Mouse (Mus musculus): ENCODE measurements around the gene Hoxc9.

The Hoxc9 gene

DNA sequence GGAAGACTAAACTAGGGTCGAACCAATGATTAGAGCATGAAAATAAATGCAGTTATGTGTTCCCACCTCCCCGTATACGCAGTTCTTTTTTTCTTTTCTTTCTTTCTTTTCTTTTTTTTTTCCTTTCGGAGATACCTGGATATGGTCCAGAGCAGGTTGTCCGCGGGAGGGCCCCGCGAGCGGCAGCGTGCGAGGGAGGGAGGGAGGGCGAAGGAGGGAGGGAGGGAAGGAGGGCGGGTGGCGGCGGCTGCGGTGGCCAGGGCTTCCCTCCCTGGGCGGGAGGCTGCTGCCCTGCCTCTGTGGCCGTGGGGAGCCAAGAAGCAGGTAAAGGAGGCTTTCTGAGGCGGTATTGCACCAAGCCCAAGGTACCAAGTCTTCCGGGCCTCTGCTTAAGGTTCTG lies at the start of gene Hoxc9:
TSS of gene Hoxc9 (plus strand) at position 269 of the 400 bp plus-strand sequence.
- TF ChIP-seq GATA4 (IDR thresholded peaks at IDR 0.05; ENCODE audit: insufficient replicate concordance, low read length) = no peak

GRCm38 (mm10) chr15:102927032-102927645 lies 49.1 kb upstream of the Hoxc9 start:
- TF ChIP-seq GATA4 (IDR thresholded peaks at IDR 0.05; ENCODE audit: insufficient replicate concordance, low read length) = no peak

GRCm38 (mm10) chr15:102931706-102932358 lies 44.4 kb upstream of the Hoxc9 start:
- no peak for TF ChIP-seq GATA4 (IDR thresholded peaks at IDR 0.05; ENCODE audit: insufficient replicate concordance, low read length)

DNA sequence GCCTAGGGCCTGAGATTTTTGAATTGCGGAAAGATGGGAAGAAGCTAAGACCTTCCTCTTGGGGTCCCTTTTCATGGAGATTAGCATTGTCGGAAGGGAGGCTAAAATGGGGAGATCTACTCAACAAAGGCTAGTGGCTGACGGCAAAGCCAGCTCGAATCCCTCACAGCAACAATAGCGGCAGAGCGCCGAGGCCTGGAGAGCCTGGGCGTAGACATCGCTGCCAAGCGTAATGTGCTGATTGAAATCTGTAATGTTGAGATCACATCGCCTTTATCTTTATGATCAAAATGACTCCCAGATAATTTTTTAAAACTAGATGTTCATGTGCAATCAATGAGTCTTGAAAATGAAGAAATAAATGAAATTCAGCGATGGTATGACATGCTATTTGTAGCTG lies 41.8 kb upstream of the Hoxc9 start:
- TF ChIP-seq GATA4 (IDR thresholded peaks at IDR 0.05; ENCODE audit: insufficient replicate concordance, low read length) = no peak

- TF ChIP-seq GATA4 (IDR thresholded peaks at IDR 0.05; ENCODE audit: insufficient replicate concordance, low read length) = no peak
Observed at GRCm38 (mm10) chr15:102934897-102935296, 41.3 kb upstream of the Hoxc9 start.

DNA sequence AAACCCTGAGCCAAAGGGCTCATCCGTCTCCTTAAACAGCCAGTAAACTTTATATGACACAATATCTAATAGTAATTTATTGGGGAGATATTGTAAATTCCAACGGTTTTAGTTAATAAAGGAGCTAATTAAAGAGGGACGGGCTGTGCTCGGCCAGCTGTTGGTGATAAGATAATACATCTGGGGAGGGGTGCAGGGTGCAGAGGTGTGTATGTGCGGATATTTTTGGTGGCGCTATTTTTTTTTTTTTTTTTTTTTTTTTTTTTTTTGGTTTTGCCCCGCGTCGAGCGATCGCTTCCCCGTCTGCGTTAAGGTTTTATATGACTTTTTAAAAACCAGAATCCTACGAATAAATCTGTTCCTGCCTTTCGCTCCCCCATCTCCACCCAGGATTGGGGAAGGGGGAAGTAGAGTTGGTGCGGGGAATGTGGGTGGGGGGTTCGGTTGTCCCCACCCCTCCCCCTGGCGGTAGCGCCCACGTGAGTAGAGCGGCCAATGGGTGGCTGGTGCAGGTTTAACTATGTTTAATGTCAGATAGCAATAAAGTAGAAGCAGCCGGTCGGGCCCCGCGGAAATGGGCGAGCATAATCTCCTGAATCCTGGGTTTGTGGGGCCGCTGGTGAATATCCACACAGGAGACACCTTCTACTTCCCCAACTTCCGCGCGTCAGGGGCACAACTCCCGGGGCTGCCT lies 39.8 kb upstream of the Hoxc9 start, which contains the start of gene Hoxc12:
TSS of gene Hoxc12 (plus strand) at position 479 of the 694 bp plus-strand sequence.
- TF ChIP-seq GATA4 (IDR thresholded peaks at IDR 0.05; ENCODE audit: insufficient replicate concordance, low read length) = no peak

DNA sequence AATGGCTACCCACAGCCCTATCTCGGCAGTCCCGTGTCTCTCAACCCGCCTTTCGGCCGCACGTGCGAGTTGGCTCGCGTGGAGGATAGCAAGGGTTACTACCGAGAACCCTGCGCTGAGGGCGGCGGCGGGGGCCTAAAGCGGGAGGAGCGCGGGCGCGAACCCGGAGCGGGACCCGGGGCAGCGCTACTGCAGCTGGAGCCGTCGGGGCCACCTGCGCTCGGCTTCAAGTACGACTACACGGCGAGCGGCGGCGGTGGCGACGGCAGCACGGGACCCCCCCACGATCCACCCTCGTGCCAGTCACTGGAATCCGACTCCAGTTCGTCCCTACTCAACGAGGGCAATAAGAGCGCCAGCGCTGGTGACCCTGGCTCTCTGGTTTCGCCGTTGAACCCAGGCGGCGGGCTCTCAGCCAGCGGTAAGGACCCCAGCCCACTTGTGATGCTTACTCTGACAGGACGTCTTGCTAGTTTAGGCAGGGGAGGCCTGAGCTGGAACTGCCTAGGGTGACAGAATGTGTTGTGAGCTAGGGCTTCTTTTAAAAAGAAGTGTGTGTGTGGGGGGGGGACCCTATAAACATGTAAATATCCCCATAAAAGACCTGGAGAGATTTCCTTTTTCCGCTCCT lies 39.1 kb upstream of the Hoxc9 start:
- no peak for TF ChIP-seq GATA4 (IDR thresholded peaks at IDR 0.05; ENCODE audit: insufficient replicate concordance, low read length)

GRCm38 (mm10) chr15:102939256-102940155 lies 36.7 kb upstream of the Hoxc9 start:
- TF ChIP-seq GATA4 (IDR thresholded peaks at IDR 0.05; ENCODE audit: insufficient replicate concordance, low read length) = no peak

GRCm38 (mm10) chr15:102942739-102943467 lies 33.3 kb upstream of the Hoxc9 start:
- TF ChIP-seq GATA4 (IDR thresholded peaks at IDR 0.05; ENCODE audit: insufficient replicate concordance, low read length) = no peak

- no peak for TF ChIP-seq GATA4 (IDR thresholded peaks at IDR 0.05; ENCODE audit: insufficient replicate concordance, low read length)
Observed at GRCm38 (mm10) chr15:102943468-102943813, 32.8 kb upstream of the Hoxc9 start.

DNA sequence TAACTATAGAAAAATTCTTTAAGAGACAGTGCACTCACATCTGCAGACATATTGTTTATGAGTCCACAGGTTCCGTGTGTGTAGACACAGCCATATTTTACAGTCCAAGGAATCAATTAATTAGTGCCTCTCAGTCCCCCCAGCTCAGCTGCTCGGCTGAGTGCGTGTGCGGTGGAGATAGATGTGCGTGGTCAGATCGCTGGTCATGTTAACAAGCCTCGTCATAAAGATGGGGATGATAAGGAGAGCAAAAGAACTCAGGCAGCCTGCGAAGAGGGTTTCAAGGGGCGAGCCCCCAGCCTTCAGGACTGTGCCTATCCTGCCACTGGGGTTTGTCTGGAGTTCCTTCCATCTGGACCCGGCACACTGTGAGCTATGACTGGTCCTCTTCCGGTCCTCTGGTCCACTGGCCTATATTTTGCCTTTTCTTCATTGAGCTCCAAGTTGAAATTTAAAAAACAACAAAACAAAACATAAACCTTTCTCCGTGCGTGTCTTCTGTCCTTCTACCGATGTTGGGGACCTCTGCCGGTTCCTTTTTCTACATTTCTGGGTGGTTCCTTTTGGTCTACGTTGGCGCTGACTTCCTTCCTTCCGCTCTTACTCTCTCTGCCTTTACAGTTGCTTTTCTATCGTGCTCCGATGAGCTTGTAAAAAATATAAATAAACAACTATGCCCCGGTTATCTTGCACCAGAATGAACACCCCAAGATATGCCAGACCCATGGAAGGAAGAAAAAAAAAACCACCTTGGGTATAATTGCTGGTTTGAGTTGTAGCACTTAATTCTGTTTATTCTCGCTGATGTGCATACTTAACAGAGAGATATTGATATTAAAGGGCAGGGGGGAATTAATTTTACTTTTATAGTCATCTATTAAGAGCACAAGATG lies 30.8 kb upstream of the Hoxc9 start:
- no peak for TF ChIP-seq GATA4 (IDR thresholded peaks at IDR 0.05; ENCODE audit: insufficient replicate concordance, low read length)

GRCm38 (mm10) chr15:102947276-102947675 lies 29.0 kb upstream of the Hoxc9 start:
- TF ChIP-seq GATA4 (IDR thresholded peaks at IDR 0.05; ENCODE audit: insufficient replicate concordance, low read length) = no peak

GRCm38 (mm10) chr15:102948842-102949241 lies 27.4 kb upstream of the Hoxc9 start:
- no peak for TF ChIP-seq GATA4 (IDR thresholded peaks at IDR 0.05; ENCODE audit: insufficient replicate concordance, low read length)

Data from liver, adult (tissue).